Mouse (Mus musculus) heart, postnatal 10 days (tissue): ENCODE measurements around the gene Urah. TPM values are rescaled to one million over a fixed set of nuclear protein-coding genes. Genes with fewer than 3 reads are reported as not detected.

Source experiments
- DNase-seq, 2 experiments: peaks; one replicate each; pipeline ENCODE4 v3.0.0; 2021
- intact Hi-C: fragments of 180-260 bp; cut with DNase I; formaldehyde crosslinking; loops from one replicate; pipeline ENCODE4 v1.15.1; 2025
- total RNA-seq, 2 experiments: library from RNA; stranded (reverse); gene quantifications; 2 replicates each; pipeline ENCODE4 v1.2.3; 2021

Urah gene
- total RNA-seq, 2 experiments from 2014 or later, result not detected

DNA sequence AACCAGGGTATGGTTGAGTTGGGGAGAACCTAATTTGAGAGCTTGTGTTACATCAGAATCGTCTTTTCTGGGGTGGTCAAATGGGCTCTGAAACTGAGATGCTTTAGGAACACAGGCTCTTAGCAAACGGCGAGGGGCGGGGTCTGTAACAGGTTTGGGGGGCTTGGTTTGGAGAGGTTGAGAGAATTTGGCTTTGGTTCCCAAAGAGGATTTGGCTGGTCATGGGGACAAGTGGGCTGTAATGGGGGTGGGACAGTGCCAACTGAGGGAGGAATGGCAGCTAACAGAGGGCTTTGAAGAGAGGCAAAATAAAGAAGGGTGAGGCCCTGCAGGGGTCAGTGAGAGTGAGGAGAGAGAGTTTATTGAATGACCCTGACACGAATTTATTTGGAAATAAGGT, 4.7 kb downstream of the Urah start:
- intact Hi-C loops, result no loop called here

DNA sequence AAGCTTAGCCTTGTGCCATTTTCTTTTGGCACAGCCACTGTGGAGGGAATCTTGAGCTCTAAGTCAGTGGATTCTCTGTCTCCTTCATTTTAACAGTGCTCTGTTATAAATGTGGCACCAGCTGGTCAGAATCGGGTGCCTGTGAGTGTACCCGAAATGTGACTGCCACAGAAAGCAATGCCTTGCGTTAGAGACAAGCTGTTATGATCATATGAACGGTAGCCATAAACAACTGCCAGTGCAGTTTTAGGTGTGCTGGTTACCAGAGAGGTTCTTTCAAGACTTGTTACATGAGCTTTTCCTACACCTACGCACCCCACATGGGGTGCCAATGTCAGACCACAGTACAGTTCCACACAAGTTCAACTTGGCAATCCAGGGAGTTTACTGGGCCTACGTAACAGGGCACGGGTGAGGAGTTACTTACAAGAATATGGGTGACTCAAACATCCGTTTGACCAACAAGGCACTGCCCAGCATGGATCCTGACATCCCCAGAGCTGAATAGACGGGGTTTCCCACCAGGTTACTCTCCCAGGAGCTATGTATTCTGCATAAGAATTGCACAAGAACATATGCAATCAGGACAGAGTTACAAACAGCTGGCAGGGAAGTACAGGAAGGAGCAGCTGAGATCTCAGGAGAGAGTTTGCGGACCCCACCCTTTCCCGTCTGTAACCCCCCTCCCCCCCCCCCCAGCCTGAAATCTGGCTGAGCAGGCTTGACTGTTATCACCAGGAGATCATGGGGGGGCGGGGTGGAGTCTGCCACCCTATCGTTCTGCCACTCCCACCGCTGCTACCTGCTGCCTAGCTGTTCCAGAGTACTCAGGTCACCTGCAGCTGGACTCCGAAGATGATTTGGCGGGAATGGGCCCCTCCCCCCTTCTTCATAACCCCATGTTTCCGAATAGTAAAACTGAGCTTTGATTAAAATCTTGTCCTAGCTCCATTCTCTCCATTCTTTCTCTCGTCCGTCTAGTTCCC, 6.2 kb downstream of the Urah start:
- intact Hi-C loops, result loop anchor here (5.0 kb wide), 1 partner anchor 226 kb away; no protein-coding TSS in a partner anchor

More for the DNA sequence above, 4.7 kb downstream of the Urah start:
- no peak for DNase-seq

DNA sequence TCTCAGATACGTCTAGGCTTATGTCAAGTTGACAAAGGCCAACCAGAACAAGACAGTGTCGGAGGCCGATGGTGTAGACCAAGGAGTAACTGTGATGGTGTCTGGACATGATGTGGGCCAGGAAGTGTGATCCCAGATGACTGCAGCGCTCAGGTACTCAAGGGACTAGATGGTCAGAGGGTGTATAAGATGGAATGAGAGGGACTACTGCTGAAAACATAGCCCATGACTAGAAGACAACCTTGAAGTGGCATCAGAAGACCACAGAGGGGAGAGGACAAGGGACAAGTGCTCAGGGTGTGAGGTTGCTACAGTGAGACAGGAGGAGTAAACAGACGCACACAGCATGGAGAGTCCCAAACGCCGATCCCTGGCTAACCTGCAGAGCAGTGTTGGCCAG, 9.0 kb downstream of the Urah start:
- intact Hi-C loops, result loop anchor here (1.0 to 5.0 kb wide), 3 partner anchors 59 to 223 kb away; no protein-coding TSS in a partner anchor
- DNase-seq, result no peak

More for the DNA sequence above, 6.2 kb downstream of the Urah start:
- no peak for DNase-seq

DNA sequence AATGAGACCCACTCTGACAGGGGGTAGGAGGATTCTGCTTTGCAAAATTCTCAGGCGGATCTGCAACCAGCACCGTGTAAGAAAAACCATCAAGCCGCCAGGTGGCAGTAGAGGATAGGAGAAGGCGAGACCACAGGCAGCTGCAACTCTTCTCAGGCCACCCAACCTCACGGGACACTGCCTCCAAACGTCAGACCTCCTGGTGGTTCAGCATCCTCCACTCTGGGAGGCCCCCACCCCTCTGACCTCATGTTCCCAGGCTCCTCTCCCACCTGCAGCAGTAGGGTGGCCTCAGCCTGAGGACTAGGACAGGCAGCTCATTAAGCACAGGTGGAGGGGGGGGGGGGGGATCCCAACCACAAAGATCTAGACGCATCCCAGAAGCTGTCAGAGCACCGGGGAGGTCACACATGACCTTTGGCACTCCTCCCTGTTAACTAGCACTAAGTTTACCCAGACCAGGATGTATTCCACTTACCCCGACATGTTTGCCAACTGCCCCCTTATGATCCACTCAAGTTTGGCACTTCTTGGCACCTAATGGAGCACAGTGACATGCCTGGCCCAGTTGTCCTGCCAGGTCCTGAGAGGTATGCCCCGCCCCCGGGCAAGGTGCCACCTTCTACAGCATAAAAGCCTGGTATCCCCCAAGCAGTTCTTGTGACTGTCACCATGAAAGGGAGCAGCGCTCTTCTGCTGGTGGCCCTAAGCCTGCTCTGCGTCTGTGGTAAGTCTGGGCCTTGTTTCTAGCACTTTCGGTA, 10.3 kb downstream of the Urah start, which contains the start of gene Scgb1c1:
TSS of gene Scgb1c1 (plus strand) at position 643 of the 761 bp plus-strand sequence.
- intact Hi-C loops, result loop anchor here (1.0 to 5.0 kb wide), 3 partner anchors 58 to 222 kb away; no protein-coding TSS in a partner anchor

DNA sequence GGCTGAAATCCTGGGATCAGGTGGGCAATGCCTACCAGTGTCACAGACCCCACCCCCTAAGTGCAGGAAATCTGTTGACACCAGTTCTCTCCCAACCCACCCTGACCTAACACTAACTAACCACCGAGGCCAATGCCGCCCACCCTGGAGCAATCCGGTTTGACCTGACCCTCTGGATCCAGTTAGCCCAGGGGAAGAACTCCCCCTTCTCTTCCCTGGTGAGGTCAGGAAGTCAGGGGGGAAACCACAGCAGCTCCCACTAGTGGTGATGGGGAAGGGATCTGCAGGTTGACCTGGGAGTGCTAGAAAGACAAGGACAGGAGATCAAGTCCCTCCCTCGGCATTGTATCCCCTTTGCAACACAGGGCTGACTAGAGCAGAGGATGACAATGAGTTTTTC, 10.9 kb downstream of the Urah start:
- no peak for DNase-seq
- intact Hi-C loops, result loop anchor here (2.0 kb wide), 1 partner anchor 203 kb away; no protein-coding TSS in a partner anchor

More for the DNA sequence above, 10.3 kb downstream of the Urah start, which contains the start of gene Scgb1c1:
- DNase-seq, result peak; percentile 92 to 98

DNA sequence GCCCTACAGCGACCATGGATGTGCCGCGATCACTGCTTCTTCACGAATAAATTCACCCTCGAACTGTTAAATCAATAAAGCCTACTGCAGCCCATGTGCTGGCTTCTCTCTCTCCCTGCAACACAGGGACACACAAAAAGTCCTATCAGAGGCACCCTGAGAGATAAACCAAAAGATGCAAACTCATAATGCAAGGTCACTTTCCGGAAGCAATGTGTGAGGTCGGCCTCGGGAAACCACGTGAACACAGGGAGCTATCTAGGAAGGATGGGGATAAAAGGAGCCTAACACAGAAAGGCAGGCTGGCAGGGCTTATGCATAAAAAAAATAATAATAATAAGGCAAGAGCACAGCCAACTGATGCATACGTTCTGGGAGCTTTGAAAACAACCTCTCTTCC, 11.9 kb downstream of the Urah start:
- no peak for DNase-seq
- intact Hi-C loops, result no loop called here

DNA sequence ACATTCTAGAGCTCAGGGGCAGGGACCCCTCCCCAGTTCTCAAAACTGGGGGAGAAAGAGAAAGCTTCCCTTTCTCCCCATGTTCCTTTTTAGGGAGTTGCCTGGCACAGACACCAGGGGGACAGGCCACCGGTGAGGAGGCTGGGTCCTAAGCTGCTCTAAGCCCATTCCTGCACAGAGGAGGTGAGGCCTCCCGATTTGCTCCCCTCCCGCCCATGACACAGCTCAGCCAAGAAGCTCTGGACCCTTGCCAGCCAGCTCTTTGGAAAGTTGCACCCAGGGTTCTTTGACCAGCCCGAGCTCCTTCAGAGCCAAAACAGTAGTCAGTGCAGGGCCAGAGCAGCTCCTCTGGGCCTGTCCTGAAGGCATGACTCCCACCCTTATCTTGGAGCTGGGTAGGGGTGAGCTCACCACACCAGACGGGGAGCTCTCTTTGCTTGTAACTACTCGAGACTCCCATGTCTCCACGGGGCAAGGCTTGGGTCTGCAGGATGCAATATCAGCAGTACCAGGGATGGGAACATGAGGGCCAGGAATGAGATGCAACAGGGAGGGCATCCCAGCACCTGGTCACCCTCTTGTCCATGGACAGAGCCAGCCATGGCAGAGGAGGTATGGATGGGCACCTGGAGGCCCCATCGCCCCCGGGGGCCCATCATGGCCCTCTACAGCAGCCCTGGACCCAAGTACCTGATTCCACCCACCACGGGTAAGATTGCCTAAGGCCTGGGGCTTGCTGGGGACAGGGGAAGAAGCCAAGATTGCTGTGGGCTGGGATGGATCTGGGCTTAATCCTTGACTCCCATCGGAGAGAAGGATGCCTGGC, 13.2 kb downstream of the Urah start, which contains the start of gene Odf3:
TSS of gene Odf3 (plus strand) at position 51 of the 826 bp plus-strand sequence.
- peak; percentile 31 to 37 for DNase-seq
- intact Hi-C loops, result no loop called here

DNA sequence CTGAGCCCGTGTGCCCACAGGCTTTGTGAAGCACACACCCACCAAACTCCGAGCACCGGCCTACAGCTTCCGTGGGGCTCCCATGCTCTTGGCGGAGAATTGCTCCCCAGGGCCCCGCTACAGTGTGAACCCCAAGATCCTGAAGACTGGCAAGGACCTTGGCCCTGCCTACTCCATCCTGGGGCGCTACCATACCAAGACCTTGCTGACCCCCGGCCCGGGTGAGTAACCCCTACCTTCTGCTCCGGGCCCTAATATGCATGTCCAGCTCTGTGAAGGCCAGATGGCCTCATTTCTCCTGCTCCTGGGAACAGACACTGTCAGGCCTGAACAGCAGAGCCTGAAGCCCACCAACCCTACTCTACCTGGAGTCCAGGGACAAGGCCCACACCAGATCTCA, 13.8 kb downstream of the Urah start:
- intact Hi-C loops, result no loop called here
- no peak for DNase-seq

DNA sequence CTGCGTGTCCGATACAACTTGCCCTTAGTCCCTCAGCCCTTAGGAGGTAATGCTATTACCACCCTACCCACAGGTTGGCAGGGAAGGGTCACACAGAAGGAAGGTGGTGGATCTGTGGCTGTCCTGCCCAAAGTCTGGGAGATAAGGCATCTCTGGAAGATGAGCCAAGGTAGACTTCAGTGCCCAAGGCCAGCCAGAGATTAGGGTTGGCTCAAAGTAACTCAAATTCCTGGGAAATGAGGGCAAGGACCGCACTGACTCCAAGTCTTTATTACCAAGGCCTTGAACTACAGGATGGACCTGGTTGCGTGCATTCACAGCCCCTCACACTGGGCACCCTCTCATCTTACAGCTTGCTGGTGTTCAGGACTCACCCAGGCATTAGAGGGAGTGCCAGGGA, 17.1 kb downstream of the Urah start:
- intact Hi-C loops, result no loop called here
- DNase-seq, result no peak

DNA sequence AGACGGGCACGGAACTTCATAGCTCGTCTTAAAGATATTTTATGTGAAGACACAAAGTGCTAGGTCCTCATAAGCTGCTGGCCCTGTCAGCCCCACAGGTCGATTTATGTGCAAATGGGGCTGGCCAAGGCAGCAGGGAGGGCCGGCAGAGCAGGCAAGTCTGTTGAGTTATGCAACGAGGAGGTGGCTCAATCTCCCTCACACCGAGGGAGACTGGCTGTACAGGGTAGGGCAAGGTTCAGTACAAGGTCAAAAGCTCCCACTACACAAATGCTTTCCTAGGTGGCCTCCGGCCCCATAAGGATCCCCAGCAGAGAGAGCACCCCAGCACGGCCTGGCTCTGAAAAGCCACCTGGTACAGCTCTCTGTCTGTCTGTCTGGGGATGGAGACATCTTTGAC, 18.6 kb downstream of the Urah start:
- intact Hi-C loops, result no loop called here
- DNase-seq, result no peak

DNA sequence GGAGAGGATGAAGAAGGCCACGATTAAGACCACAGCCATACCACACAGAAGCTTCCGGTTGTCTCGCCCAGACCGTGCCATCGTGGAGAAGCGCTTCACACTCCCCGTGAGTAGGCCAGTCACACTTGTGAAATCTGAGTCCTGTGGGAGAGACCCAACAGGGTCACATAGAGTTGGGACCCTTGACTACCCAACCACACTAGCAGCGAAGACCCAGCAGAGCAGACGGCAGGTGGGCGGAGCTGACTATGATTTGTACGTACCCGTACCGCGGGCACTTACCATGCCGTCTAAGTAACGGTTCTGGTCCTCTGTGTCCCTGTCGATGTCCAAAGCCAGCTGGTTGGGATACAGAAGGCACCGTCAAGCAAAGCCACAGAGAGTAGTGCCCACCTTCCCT, 19.7 kb downstream of the Urah start:
- DNase-seq, result no peak
- intact Hi-C loops, result no loop called here

DNA sequence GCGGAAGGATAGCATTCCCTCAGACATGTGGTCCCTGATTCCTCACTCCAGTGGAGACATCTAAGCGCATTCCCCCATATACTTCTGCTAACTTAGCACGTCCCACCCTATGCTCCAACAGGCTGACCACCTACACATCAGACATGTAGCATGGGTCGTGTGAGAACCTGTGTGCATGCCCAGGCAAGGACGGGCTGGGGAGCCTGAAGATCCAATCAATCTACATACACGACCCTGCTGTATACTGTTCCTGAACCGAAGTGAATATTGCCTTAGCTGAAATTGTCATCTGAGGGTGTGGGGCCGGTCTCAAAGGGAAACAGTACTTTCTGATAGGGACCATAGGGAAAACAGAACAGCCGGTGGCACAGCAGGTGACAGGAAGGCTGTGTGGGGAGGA, 20.4 kb downstream of the Urah start:
- DNase-seq, result no peak
- intact Hi-C loops, result loop anchor here (5.0 kb wide), 3 partner anchors 97 to 337 kb away; partner anchors contain the start of genes Hras, Ifitm5, Lrrc56 and Rnh1

DNA sequence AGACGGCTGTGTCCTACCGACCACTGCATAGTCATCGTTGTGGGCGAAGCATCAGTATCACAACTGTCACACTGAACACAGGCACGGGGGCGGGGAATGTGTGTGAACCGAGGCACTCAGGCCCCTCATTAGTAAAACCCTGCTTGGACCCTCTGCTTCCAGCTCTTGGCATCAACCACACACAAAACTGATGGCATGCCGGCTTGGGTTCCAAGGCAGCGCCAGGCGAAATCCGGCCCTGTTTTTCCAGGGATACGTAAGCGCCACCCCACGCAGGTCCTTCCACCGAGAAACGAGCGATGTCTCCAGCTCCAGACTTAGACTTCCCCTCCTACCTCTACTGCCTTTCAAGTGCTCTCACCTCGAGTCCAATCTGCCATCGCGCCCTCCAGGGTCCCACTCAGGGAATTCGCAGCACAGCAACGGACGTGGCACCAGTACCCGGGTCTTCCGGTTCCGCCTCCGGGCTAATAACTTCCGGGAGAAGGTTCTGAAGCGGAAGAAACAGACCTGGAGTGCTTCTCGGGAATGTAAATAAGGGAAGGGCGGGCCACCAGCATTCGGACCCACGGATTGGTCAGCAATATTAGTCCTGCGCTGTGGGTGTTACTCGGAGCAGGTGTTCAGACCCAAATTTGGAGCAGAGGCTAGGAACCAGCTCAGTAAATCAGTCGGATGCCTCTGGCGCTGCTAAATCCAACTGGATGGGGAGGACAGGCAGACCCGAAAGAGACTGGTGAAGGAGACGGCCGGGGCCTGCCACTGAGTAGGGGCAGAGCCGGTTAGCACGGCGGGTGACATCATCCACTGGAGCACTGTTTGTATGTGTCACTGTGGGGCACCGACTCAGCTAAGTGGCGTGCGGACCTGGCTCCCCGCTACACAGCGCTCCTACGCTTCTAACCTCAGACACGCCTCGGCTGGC, 21.3 kb downstream of the Urah start, which contains the start of gene Gm45785:
TSS of gene Gm45785 (minus strand) at position 472 of the 925 bp plus-strand sequence.
- intact Hi-C loops, result loop anchor here (5.0 kb wide), 3 partner anchors 96 to 336 kb away; partner anchors contain the start of genes Hras, Ifitm5, Lrrc56 and Rnh1
- peak; percentile 90 to 91 for DNase-seq

DNA sequence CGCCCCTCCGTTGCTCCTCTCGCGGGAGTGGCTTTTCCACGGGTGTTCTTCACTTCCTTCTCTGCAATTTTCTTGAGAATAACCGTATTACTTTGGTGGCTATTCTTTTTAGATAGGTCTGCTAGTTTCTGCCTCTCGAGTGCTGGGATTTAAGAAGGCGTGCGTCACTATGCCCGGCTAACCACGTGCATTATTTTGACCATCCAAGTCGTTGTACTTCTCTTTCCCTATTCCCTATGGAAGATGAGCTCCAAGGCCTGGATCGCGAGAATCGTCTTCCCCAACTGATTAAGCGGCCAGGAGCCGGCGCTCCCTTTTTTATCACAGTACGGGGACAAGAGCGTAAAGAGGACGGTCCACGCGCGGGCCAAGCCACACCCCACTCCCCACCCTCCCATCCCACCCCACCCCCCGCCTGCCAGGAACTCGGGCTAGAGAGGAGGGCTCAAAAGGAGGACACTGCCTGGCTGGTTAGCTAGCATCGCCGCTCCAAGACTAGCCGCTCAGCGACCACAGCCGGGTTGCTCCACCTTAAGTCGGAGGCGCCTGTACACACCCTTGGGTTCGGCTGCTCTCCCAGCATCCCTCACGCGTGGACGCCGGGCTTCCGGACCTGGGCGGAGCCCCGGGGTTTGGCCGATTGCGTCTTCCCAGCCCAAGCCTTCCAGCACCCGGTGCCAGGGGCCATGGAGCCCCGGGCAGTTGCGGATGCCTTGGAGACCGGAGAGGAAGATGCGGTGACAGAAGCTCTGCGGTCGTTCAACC, 22.1 kb downstream of the Urah start, which contains the start of gene Ric8a:
TSS of gene Ric8a (plus strand) at position 173 of the 765 bp plus-strand sequence.
- intact Hi-C loops, result loop anchor here (1.0 to 5.0 kb wide), 4 partner anchors 24 to 335 kb away; partner anchors contain the start of genes Hras, Ifitm5, Lrrc56 and Psmd13

DNA sequence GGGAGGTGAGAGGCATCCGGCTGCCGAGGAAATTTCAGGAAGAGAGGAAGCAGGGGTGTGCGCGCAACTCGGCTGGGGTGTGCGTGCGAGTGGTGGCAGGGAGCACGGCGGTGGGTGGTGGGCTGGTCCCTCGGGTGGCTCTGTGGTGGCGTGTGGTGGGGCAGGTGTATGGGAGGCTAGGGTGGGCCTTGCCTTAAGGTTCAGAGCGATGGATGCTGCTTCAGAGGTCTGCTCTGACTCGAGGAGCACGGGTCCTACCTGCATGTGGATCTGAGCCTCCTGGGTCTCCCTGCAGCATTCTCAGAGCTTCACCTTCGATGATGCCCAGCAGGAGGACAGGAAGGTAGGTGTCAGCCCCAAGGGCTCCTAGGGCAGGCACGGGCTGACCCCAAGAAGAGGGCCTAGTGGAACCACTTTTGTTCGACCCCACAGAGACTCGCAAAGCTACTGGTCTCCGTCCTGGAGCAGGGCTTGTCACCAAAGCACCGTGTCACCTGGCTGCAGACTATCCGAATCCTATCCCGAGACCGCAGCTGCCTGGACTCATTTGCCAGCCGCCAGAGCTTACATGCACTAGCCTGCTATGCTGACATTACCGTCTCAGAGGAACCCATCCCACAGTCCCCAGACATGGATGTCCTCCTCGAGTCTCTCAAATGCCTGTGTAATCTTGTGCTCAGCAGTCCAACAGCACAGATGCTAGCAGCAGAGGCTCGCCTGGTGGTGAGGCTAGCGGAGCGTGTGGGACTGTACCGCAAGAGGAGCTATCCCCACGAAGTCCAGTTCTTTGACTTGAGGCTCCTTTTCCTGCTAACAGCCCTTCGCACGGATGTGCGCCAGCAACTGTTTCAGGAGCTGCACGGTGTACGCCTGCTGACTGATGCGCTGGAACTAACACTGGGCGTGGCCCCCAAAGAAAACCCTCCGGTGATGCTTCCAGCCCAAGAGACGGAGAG, 23.0 kb downstream of the Urah start, which contains the start of gene Bet1l:
TSS of gene Bet1l (minus strand) at position 28 of the 956 bp plus-strand sequence.
- intact Hi-C loops, result loop anchor here (1.0 to 5.0 kb wide), 4 partner anchors 23 to 334 kb away; partner anchors contain the start of genes Hras, Ifitm5, Lrrc56 and Psmd13
- peak; percentile 21 to 30 for DNase-seq

More for the DNA sequence above, 22.1 kb downstream of the Urah start, which contains the start of gene Ric8a:
- DNase-seq, result peak; percentile 93 to 94

DNA sequence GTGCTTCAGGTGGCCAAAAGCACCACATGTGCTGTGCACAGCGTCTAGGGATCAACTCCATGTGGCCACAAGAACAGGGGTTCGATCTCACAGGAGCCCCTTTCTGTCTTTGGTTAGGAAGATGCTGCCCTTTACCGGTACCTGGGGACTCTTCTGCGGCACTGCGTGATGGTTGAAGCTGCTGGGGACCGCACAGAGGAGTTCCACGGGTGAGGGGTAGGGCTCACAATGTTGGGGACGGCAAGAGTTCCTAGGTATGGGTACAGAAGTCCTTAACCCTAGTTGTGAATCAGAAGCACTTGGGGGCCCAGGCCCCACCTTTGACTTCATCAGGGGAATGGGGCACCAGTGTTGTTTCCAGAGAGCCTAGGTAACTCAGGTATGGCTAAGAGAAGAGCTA, 23.9 kb downstream of the Urah start:
- intact Hi-C loops, result loop anchor here (5.0 kb wide), 3 partner anchors 94 to 334 kb away; partner anchors contain the start of genes Hras, Ifitm5, Lrrc56 and Rnh1
- DNase-seq, result no peak
